Mouse (Mus musculus): ENCODE results near the gene Foxa3.
"Not testable (repeated sequence)": the region's sequence is repeated elsewhere in the genome, so short reads cannot be mapped to it uniquely, and the experiment has no call there.

Gene Foxa3

GRCm38 (mm10) chr7:19023357-19023814 is at the start of gene Foxa3:
Gene Foxa3, minus strand, starts transcription at chr7:19023538.
- DNase-seq = peak; percentile 48 to 55

GRCm38 (mm10) chr7:19071024-19071423 is 47.7 kb upstream of the Foxa3 start:
- DNase-seq = not testable (repeated sequence)

GRCm38 (mm10) chr7:19069500-19069899 is 46.2 kb upstream of the Foxa3 start:
- DNase-seq = peak; percentile 67 to 69

GRCm38 (mm10) chr7:19068707-19069106 is 45.4 kb upstream of the Foxa3 start:
- DNase-seq = peak; percentile 88 to 90

GRCm38 (mm10) chr7:19067935-19068334 is 44.6 kb upstream of the Foxa3 start:
- DNase-seq = no peak

GRCm38 (mm10) chr7:19067063-19067462 is 43.7 kb upstream of the Foxa3 start:
- no peak for DNase-seq

GRCm38 (mm10) chr7:19065896-19066295 is 42.6 kb upstream of the Foxa3 start:
- DNase-seq = no peak

GRCm38 (mm10) chr7:19057405-19057804 is 34.1 kb upstream of the Foxa3 start:
- no peak for DNase-seq

GRCm38 (mm10) chr7:19055108-19055507 is 31.8 kb upstream of the Foxa3 start:
- no peak for DNase-seq

- DNase-seq = no peak
These were observed 31.4 kb upstream of the Foxa3 start for GRCm38 (mm10) chr7:19054777-19055076.

GRCm38 (mm10) chr7:19054047-19054776 is 30.9 kb upstream of the Foxa3 start, which contains the start of gene Rsph6a:
Gene Rsph6a, plus strand, starts transcription at chr7:19054690.
- peak; percentile 52 for DNase-seq

GRCm38 (mm10) chr7:19053136-19053532 is 29.8 kb upstream of the Foxa3 start:
- DNase-seq = no peak

GRCm38 (mm10) chr7:19052345-19053135 is 29.2 kb upstream of the Foxa3 start:
- DNase-seq = no peak

GRCm38 (mm10) chr7:19051161-19051560 is 27.8 kb upstream of the Foxa3 start:
- no peak for DNase-seq

GRCm38 (mm10) chr7:19050172-19050571 is 26.8 kb upstream of the Foxa3 start:
- no peak for DNase-seq

- DNase-seq = no peak
These were observed 25.9 kb upstream of the Foxa3 start for GRCm38 (mm10) chr7:19049252-19049651.

- no peak for DNase-seq
These were observed 24.7 kb upstream of the Foxa3 start for GRCm38 (mm10) chr7:19048006-19048527.

GRCm38 (mm10) chr7:19046286-19047069 is 23.1 kb upstream of the Foxa3 start:
- DNase-seq = no peak

- DNase-seq = no peak
These were observed 21.3 kb upstream of the Foxa3 start for GRCm38 (mm10) chr7:19044616-19045015.

GRCm38 (mm10) chr7:19031641-19032040 is 8.3 kb upstream of the Foxa3 start:
- DNase-seq = no peak

GRCm38 (mm10) chr7:19029084-19029653 is 5.8 kb upstream of the Foxa3 start:
- DNase-seq = peak; percentile 75 to 77

GRCm38 (mm10) chr7:19028067-19028466 is 4.7 kb upstream of the Foxa3 start:
- no peak for DNase-seq

All from B cell, adult 2 months (primary cell).